Mouse (Mus musculus) R1 (cell line): ENCODE results near the gene Aurkb.

Experiments
- DNase-seq: peaks from one replicate; pipeline ENCODE4 v3.0.0-alpha.2; 2018; ENCODE audit warnings: low read depth, low spot score

Gene Aurkb

DNA sequence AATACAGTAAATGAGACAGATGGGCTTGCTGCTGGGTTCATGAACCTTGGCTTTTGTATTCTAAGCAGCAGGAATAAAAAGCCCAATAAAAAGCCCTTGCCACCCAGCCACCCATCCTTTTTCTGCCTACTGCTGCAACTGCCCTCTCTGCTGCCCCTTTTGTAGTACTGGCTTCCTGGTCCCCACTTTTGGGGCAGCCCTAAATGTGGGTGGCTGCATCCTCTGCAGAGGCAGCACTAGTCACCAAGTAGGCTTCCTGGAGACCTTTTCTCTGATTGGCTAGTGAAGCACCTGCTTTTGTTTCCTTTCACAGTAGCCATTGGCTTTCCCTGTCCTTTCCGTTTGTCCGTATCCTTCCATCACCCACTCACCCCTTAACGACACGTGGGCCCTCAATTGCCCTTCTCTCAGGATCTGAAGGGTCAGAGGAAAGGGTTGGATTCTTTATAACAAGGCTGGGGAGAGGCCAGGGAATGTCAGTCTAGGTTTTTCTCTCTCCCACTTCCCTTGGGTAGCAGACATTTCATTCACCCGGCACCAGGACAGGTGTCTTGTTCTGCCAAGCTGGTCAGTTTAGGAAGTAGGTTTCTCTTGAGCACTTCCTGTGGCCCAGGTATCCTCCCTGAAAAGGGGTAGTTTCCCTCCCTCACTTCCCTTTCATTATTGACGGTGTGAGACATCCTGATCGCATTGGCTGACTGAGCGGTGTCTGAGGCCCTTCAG is 52.8 kb downstream of the Aurkb start:
- no peak for DNase-seq

DNA sequence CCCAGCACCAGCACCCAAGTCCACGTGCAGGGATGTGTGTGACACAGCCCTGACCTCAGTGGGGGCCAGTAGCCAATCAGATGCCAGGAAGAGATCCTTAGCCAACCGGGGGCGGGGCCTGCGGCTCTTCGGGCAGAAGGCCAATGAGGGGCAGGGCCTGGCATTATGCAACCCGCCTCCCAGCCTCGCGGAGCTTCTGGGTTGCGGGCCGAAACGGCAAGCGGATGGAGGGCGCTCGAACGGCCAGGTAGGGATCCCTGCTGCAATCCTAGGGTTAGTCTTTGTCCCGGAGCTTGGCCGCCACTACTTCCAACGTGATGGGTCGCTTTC is 53.3 kb downstream of the Aurkb start:
- peak; percentile 96 for DNase-seq

DNA sequence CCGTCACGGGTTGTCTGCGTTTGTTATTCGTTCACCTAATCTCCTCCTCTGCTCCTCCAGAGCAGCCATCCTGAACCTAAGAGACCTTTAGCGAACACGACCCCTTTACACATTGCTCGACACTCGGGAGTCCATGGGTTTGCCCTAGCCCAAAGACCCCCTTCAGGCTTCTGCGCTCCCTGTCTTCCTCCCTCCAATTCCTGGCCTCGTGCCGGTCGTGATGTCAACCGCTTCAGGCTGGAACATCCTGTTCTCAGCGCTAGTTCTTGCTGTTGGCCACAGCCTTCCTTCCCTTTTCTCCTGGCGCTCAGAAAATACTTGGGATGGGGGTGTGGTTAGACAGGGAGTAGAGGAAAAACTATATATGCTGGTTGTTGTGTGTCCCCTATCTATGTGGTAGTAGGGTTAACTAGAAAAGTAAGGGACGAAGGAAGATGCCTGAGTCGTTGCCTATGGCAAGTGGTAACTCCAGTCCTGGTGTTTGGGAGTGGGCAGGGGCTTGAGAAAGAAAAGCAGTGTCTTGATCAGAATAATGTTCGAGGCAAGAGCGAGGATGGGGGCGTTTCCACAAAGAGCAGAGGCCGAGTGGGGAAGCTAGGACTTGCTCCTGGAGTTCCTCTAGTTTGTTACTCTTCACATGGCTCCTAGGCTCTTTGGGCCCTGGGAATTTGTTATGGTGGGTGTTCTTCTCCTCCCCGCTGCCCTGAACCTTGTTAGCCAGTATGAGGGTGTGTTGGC is 53.9 kb downstream of the Aurkb start:
- DNase-seq: no peak

DNA sequence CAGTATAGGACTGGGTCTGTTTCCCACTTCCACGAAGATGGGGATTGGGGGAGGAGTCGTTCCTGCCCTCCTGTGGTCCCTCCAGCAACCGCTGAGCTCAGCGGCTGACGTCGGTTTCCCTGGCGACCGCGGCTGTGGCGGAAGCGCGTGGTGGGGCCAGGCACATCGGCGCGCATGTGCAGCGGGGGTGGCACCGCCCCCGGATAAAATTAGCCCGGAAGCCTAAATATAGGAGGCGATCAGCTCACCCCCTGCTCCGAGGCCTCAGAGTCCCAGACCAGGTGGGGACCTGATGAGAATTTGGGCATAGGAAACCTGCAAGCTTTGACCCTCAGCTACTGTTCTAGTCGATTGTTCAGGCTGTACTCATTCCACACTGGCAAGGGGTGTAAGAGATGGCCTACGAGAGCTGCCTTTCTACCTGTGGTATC is 54.5 kb downstream of the Aurkb start:
- peak; percentile 88 for DNase-seq

DNA sequence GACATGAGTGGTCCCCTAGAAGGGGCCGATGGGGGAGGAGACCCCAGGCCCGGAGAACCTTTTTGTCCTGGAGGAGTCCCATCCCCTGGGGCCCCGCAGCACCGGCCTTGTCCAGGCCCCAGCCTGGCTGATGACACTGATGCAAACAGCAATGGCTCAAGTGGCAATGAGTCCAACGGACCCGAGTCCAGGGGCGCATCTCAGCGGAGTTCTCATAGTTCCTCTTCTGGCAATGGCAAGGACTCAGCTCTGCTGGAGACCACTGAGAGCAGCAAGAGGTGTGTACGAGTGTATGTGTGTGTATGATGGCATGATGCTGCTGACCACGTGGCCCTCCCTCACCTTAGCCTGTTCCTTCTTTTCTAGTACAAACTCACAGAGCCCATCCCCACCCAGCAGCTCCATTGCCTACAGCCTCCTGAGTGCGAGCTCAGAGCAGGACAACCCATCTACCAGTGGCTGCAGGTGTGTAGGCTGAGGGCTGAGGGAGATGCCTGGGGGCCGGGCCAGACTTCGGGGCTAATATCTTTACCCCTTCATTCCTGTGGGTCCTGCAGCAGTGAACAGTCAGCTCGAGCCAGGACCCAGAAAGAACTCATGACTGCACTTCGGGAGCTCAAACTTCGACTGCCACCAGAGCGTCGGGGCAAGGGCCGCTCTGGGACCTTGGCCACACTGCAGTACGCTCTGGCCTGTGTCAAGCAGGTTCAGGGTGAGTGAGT is 55.4 kb downstream of the Aurkb start:
- no peak for DNase-seq
